Mouse (Mus musculus) cerebellum, adult 2 months (tissue): Measurements from ENCODE around the gene Spred3.

ENCODE experiments used
- CTCF ChIP-seq: fragments of 200-500 bp; IDR thresholded peaks from 2 replicates; pipeline ENCODE4 v1.5.1; 2011; ENCODE audit warnings: low read depth, mild to moderate bottlenecking, control low read depth, low read length, moderate library complexity, borderline replicate concordance; ENCODE audit not compliant: insufficient read depth
- POLR2A ChIP-seq: fragments of 200-500 bp; IDR thresholded peaks from 2 replicates; pipeline ENCODE4 v1.6.1; 2011; ENCODE audit warnings: low read length, control low read depth, borderline replicate concordance; ENCODE audit not compliant: insufficient read depth

DNA sequence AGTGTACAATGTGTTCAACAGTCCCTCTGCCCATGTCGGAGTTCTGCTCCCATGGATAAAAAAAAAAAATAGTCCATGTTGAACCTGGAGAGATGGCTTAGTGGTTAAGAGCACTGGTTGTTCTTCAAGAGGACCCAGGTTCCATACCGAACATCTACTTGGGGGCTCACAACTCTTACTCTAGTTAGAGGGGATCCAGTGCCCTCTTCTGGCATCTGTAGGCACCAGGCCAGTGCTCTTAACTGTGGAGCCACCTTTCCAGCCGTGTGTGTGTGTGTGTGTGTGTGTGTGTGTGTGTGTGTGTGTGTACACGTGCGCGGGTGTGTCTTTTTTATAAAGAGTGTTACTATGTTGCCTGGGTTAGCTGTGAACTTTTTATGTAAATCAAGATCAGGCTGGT lies 32.4 kb upstream of the Spred3 start:
- TF ChIP-seq POLR2A (no peak), CTCF (no peak)
